Mouse (Mus musculus) hindbrain, embryonic 15.5 days (tissue): ENCODE results near the gene Pnlip. TPM values are rescaled to one million over a fixed set of nuclear protein-coding genes. Genes with fewer than 3 reads are reported as not detected.

ENCODE experiments used
- ATAC-seq: fragments of 200-750 bp; cut with Nextera tagmentation; 2 replicates; pipeline ENCODE4 v1.8.0; 2017; ENCODE audit warnings: low read depth, moderate number of reproducible peaks, moderate TSS enrichment; ENCODE audit not compliant: low FRiP score
- H3K27ac ChIP-seq: fragments of 300-500 bp; sonication (generic); replicated peaks from 2 replicates; pipeline ENCODE4 v1.5.1; 2015; ENCODE audit warnings: mild to moderate bottlenecking, inconsistent platforms
- H3K27me3 ChIP-seq: fragments of 300-500 bp; sonication (generic); 2 replicates; pipeline ENCODE4 v1.6.1; 2015; ENCODE audit warnings: control low read depth, inconsistent platforms
- H3K36me3 ChIP-seq: fragments of 300-500 bp; sonication (generic); 2 replicates; pipeline ENCODE4 v1.6.1; 2015; ENCODE audit warnings: control low read depth, inconsistent platforms
- H3K4me1 ChIP-seq: fragments of 300-500 bp; sonication (generic); replicated peaks from 2 replicates; pipeline ENCODE4 v1.6.1; 2015; ENCODE audit warnings: control low read depth, inconsistent platforms
- H3K4me2 ChIP-seq: fragments of 300-500 bp; sonication (generic); 2 replicates; pipeline ENCODE4 v1.6.1; 2015; ENCODE audit warnings: moderate library complexity, mild to moderate bottlenecking, inconsistent platforms
- H3K4me3 ChIP-seq: fragments of 300-500 bp; sonication (generic); 2 replicates; pipeline ENCODE4 v1.5.1; 2015; ENCODE audit warnings: mild to moderate bottlenecking, inconsistent platforms
- H3K9ac ChIP-seq: fragments of 300-500 bp; sonication (generic); 2 replicates; pipeline ENCODE4 v1.6.1; 2015; ENCODE audit warnings: inconsistent platforms
- H3K9me3 ChIP-seq: fragments of 300-500 bp; sonication (generic); 2 replicates; pipeline ENCODE4 v1.6.1; 2016; ENCODE audit warnings: control low read depth, inconsistent platforms
- WGBS: fragments of 180-500 bp; shearing (Covaris S2); methylation state at CpG from one replicate; pipeline ENCODE4 v1.1.7; 2015; 5-methylcytosine and 5-hydroxymethylcytosine counted together
- polyA plus RNA-seq: library from polyadenylated mRNA; unstranded; fragments of >200 nt; fragmentation: Nextera tagmentation; extraction: Ambion mirVana; gene quantifications from 2 replicates; pipeline ENCODE4 v1.2.1, GENCODE M21; 2015

Pnlip gene
- 1.6 and 2.0 TPM in 2 replicates for polyA plus RNA-seq

GRCm38 (mm10) chr19:58652198-58652597, at the start of gene Pnlip:
Gene Pnlip, plus strand, starts transcription at chr19:58652498.
- Histone ChIP-seq H3K36me3 (no peaks in the 10 kb centered on the region), H3K27ac (no peak within 1 kb of the TSS), H3K4me2 (no peak within 1 kb of the TSS), H3K4me1 (no peaks in the 10 kb centered on the region), H3K9me3 (no peaks in the 10 kb centered on the region), H3K27me3 (no peaks in the 10 kb centered on the region), H3K9ac (no peak within 1 kb of the TSS), H3K4me3 (no peak within 1 kb of the TSS)
- no peak for ATAC-seq
- WGBS, result 77% methylated on average over 5 of the region's 5 CpGs

GRCm38 (mm10) chr19:58609716-58610115, 42.6 kb upstream of the Pnlip start:
- Histone ChIP-seq H3K4me3 (no peak overlapping the region), H3K4me2 (no peak overlapping the region), H3K36me3 (no peaks in the 10 kb centered on the region), H3K4me1 (no peaks in the 10 kb centered on the region), H3K27ac (no peak overlapping the region), H3K27me3 (no peaks in the 10 kb centered on the region), H3K9ac (no peak overlapping the region), H3K9me3 (no peaks in the 10 kb centered on the region)
- ATAC-seq, result no peak
- WGBS, result 81% methylated on average over 1 of the region's 1 CpGs

- H3K27me3 ChIP-seq, result no peaks in the 10 kb centered on the region
- no peaks in the 10 kb centered on the region for H3K4me1 ChIP-seq
- H3K27ac ChIP-seq, result no peak overlapping the region
- H3K36me3 ChIP-seq, result no peaks in the 10 kb centered on the region
- ATAC-seq, result no peak
- no peaks in the 10 kb centered on the region for H3K9me3 ChIP-seq
- no peak overlapping the region for H3K4me3 ChIP-seq
- H3K9ac ChIP-seq, result no peak overlapping the region
- H3K4me2 ChIP-seq, result no peak overlapping the region
- 87% methylated on average over 3 of the region's 3 CpGs for WGBS
Observed at GRCm38 (mm10) chr19:58612745-58613144, 39.6 kb upstream of the Pnlip start.

GRCm38 (mm10) chr19:58616606-58617005, 35.7 kb upstream of the Pnlip start:
- Histone ChIP-seq H3K9ac (no peak overlapping the region), H3K36me3 (no peaks in the 10 kb centered on the region), H3K4me3 (no peak overlapping the region), H3K4me2 (no peak overlapping the region), H3K27ac (no peak overlapping the region), H3K9me3 (no peaks in the 10 kb centered on the region), H3K4me1 (no peaks in the 10 kb centered on the region), H3K27me3 (no peaks in the 10 kb centered on the region)
- 84% methylated on average over 7 of the region's 7 CpGs for WGBS
- ATAC-seq, result no peak

- no peak overlapping the region for H3K4me2 ChIP-seq
- H3K36me3 ChIP-seq, result no peaks in the 10 kb centered on the region
- WGBS, result 92% methylated on average over 3 of the region's 3 CpGs
- H3K27me3 ChIP-seq, result no peaks in the 10 kb centered on the region
- no peaks in the 10 kb centered on the region for H3K9me3 ChIP-seq
- H3K9ac ChIP-seq, result no peak overlapping the region
- H3K27ac ChIP-seq, result no peak overlapping the region
- no peak overlapping the region for H3K4me3 ChIP-seq
- no peaks in the 10 kb centered on the region for H3K4me1 ChIP-seq
- no peak for ATAC-seq
Observed at GRCm38 (mm10) chr19:58620661-58621060, 31.6 kb upstream of the Pnlip start.

- no peak overlapping the region for H3K27ac ChIP-seq
- 79% methylated on average over 1 of the region's 1 CpGs for WGBS
Observed at GRCm38 (mm10) chr19:58621646-58622045, 30.7 kb upstream of the Pnlip start.

GRCm38 (mm10) chr19:58624799-58625198, 27.5 kb upstream of the Pnlip start:
- no peak overlapping the region for H3K9ac ChIP-seq
- no peak for ATAC-seq
- no peak overlapping the region for H3K4me2 ChIP-seq
- WGBS, result 83% methylated on average over 4 of the region's 4 CpGs
- H3K27ac ChIP-seq, result no peak overlapping the region
- no peak overlapping the region for H3K4me3 ChIP-seq
- H3K27me3 ChIP-seq, result no peaks in the 10 kb centered on the region
- no peaks in the 10 kb centered on the region for H3K36me3 ChIP-seq
- H3K4me1 ChIP-seq, result no peaks in the 10 kb centered on the region
- H3K9me3 ChIP-seq, result no peaks in the 10 kb centered on the region

More at GRCm38 (mm10) chr19:58621646-58622045, 30.7 kb upstream of the Pnlip start:
- Histone ChIP-seq H3K9ac (no peak overlapping the region), H3K27me3 (no peaks in the 10 kb centered on the region), H3K4me1 (no peaks in the 10 kb centered on the region), H3K9me3 (no peaks in the 10 kb centered on the region), H3K36me3 (no peaks in the 10 kb centered on the region), H3K4me2 (no peak overlapping the region), H3K4me3 (no peak overlapping the region)
- no peak for ATAC-seq

GRCm38 (mm10) chr19:58625254-58625947, 26.9 kb upstream of the Pnlip start:
- Histone ChIP-seq H3K36me3 (no peaks in the 10 kb centered on the region), H3K4me2 (no peak overlapping the region), H3K27ac (no peak overlapping the region), H3K9ac (no peak overlapping the region), H3K27me3 (no peaks in the 10 kb centered on the region), H3K9me3 (no peaks in the 10 kb centered on the region), H3K4me3 (no peak overlapping the region), H3K4me1 (no peaks in the 10 kb centered on the region)
- WGBS, result 89% methylated on average over 9 of the region's 9 CpGs
- ATAC-seq, result no peak

GRCm38 (mm10) chr19:58627406-58628337, 24.6 kb upstream of the Pnlip start:
- no peak overlapping the region for H3K27ac ChIP-seq
- H3K9me3 ChIP-seq, result no peaks in the 10 kb centered on the region
- H3K4me1 ChIP-seq, result no peaks in the 10 kb centered on the region
- no peaks in the 10 kb centered on the region for H3K36me3 ChIP-seq
- no peak overlapping the region for H3K9ac ChIP-seq
- H3K27me3 ChIP-seq, result no peaks in the 10 kb centered on the region
- H3K4me3 ChIP-seq, result no peak overlapping the region
- ATAC-seq, result no peak
- peak overlapping the region; percentile 38 for H3K4me2 ChIP-seq
- 39% methylated on average over 22 of the region's 22 CpGs for WGBS

- Histone ChIP-seq H3K4me3 (no peak overlapping the region), H3K4me2 (no peak overlapping the region), H3K36me3 (no peaks in the 10 kb centered on the region), H3K4me1 (no peaks in the 10 kb centered on the region), H3K9ac (no peak overlapping the region), H3K27me3 (no peaks in the 10 kb centered on the region), H3K27ac (no peak overlapping the region), H3K9me3 (no peaks in the 10 kb centered on the region)
- ATAC-seq, result no peak
- 80% methylated on average over 3 of the region's 3 CpGs for WGBS
Observed at GRCm38 (mm10) chr19:58629351-58629773, 22.9 kb upstream of the Pnlip start.

GRCm38 (mm10) chr19:58650036-58650435, 2.3 kb upstream of the Pnlip start:
- WGBS, result 81% methylated on average over 5 of the region's 5 CpGs
- H3K27me3 ChIP-seq, result no peaks in the 10 kb centered on the region
- no peak for ATAC-seq

GRCm38 (mm10) chr19:58662098-58662497, 9.8 kb downstream of the Pnlip start:
- no peak overlapping the region for H3K4me3 ChIP-seq
- H3K4me2 ChIP-seq, result no peak overlapping the region
- H3K9ac ChIP-seq, result no peak overlapping the region
- H3K36me3 ChIP-seq, result no peaks in the 10 kb centered on the region
- H3K9me3 ChIP-seq, result no peaks in the 10 kb centered on the region
- WGBS, result 60% methylated on average over 4 of the region's 4 CpGs
- no peak overlapping the region for H3K27ac ChIP-seq
- no peaks in the 10 kb centered on the region for H3K27me3 ChIP-seq
- H3K4me1 ChIP-seq, result no peaks in the 10 kb centered on the region
- no peak for ATAC-seq

More at GRCm38 (mm10) chr19:58650036-58650435, 2.3 kb upstream of the Pnlip start:
- Histone ChIP-seq H3K4me1 (no peaks in the 10 kb centered on the region), H3K27ac (no peak overlapping the region), H3K4me2 (no peak overlapping the region), H3K4me3 (no peak overlapping the region), H3K9ac (no peak overlapping the region), H3K9me3 (no peaks in the 10 kb centered on the region), H3K36me3 (no peaks in the 10 kb centered on the region)
